Mouse (Mus musculus) liver, embryonic 11.5 days (tissue): ENCODE data around the gene Alox12. TPM values are rescaled to one million over a fixed set of nuclear protein-coding genes. Genes with fewer than 3 reads are reported as not detected.

ENCODE experiments used
- ATAC-seq: fragments of 200-750 bp; cut with Nextera tagmentation; replicated peaks from 2 replicates; pipeline ENCODE4 v1.8.0; 2017; ENCODE audit warnings: moderate number of reproducible peaks, mild to moderate bottlenecking, moderate TSS enrichment, moderate library complexity; ENCODE audit not compliant: low FRiP score
- DNase-seq: peaks from one replicate; pipeline ENCODE4 v3.0.0-alpha.2; 2017; ENCODE audit warnings: low spot score
- H3K27ac ChIP-seq: fragments of 300-500 bp; sonication (generic); 2 replicates; pipeline ENCODE4 v1.5.1; 2014; ENCODE audit warnings: mild to moderate bottlenecking, low read depth, low read length, control low read depth
- H3K27me3 ChIP-seq: fragments of 300-500 bp; sonication (generic); replicated peaks from 2 replicates; pipeline ENCODE4 v1.6.1; 2014; ENCODE audit warnings: low read length, mixed read lengths; ENCODE audit not compliant: control insufficient read depth, insufficient read depth
- H3K36me3 ChIP-seq: fragments of 300-500 bp; sonication (generic); 2 replicates; pipeline ENCODE4 v1.6.1; 2014; ENCODE audit warnings: mild to moderate bottlenecking, low read length, moderate library complexity, mixed read lengths; ENCODE audit not compliant: control insufficient read depth, insufficient read depth
- H3K4me1 ChIP-seq: fragments of 300-500 bp; sonication (generic); replicated peaks from 2 replicates; pipeline ENCODE4 v1.6.1; 2014; ENCODE audit warnings: low read length, mixed read lengths; ENCODE audit not compliant: control insufficient read depth, insufficient read depth
- H3K4me2 ChIP-seq: fragments of 300-500 bp; sonication (generic); 2 replicates; pipeline ENCODE4 v1.6.1; 2014; ENCODE audit warnings: mild to moderate bottlenecking, control low read depth, moderate library complexity
- H3K4me3 ChIP-seq: fragments of 300-500 bp; sonication (generic); 2 replicates; pipeline ENCODE4 v1.5.1; 2014; ENCODE audit warnings: low read depth, low read length, control low read depth
- H3K9ac ChIP-seq: fragments of 300-500 bp; sonication (generic); 2 replicates; pipeline ENCODE4 v1.6.1; 2014; ENCODE audit warnings: low read depth, low read length, control low read depth
- H3K9me3 ChIP-seq: fragments of 300-500 bp; sonication (generic); 2 replicates; pipeline ENCODE4 v1.6.1; 2016; ENCODE audit warnings: low read length, inconsistent platforms, mixed read lengths; ENCODE audit not compliant: control insufficient read depth
- WGBS: fragments of 180-500 bp; shearing (Covaris S2); extraction: QIAGEN DNeasy Blood & Tissue Kit; methylation state at CpG from one replicate; pipeline ENCODE4 v1.1.7; 2014; 5-methylcytosine and 5-hydroxymethylcytosine counted together
- polyA plus RNA-seq: library from polyadenylated mRNA; unstranded; fragments of >200 nt; fragmentation: Nextera tagmentation; extraction: Ambion mirVana; gene quantifications from 2 replicates; pipeline ENCODE4 v1.2.1, GENCODE M21; 2014

The Alox12 gene
- polyA plus RNA-seq, 1 experiment from 2014 or later = 22.5 TPM

- Histone ChIP-seq H3K27ac (no peak overlapping the region), H3K4me1 (no peaks in the 10 kb centered on the region), H3K9me3 (no peaks in the 10 kb centered on the region), H3K9ac (no peak overlapping the region), H3K27me3 (peaks cover 2% of the 10 kb centered on the region; the same call in 1 of the 2 replicates), H3K4me3 (no peak overlapping the region), H3K4me2 (no peak overlapping the region), H3K36me3 (no peaks in the 10 kb centered on the region)
- ATAC-seq (no peak), DNase-seq (no peak)
- WGBS = 75% methylated on average over 2 of the region's 2 CpGs
Measured at GRCm38 (mm10) chr11:70206801-70207200, 48.4 kb downstream of the Alox12 start.

- Histone ChIP-seq H3K4me3 (no peak overlapping the region), H3K9ac (no peak overlapping the region), H3K9me3 (no peaks in the 10 kb centered on the region), H3K27ac (no peak overlapping the region), H3K36me3 (no peaks in the 10 kb centered on the region), H3K4me1 (no peaks in the 10 kb centered on the region), H3K27me3 (peaks cover 2% of the 10 kb centered on the region; the same call in 1 of the 2 replicates), H3K4me2 (no peak overlapping the region)
- peak; percentile 68 for DNase-seq
- no peak for ATAC-seq
- 37% methylated on average over 5 of the region's 5 CpGs for WGBS
Measured at GRCm38 (mm10) chr11:70201691-70202090, 53.5 kb downstream of the Alox12 start.

- H3K27ac ChIP-seq = no peak overlapping the region
- ATAC-seq (no peak), DNase-seq (no peak)
- H3K9ac ChIP-seq = no peak overlapping the region
- H3K27me3 ChIP-seq = no peaks in the 10 kb centered on the region; the same call in 1 of the 2 replicates
- H3K4me1 ChIP-seq = no peaks in the 10 kb centered on the region
- H3K4me2 ChIP-seq = no peak overlapping the region
- 80% methylated on average over 5 of the region's 5 CpGs for WGBS
- no peak overlapping the region for H3K4me3 ChIP-seq
- H3K9me3 ChIP-seq = no peaks in the 10 kb centered on the region
- no peaks in the 10 kb centered on the region for H3K36me3 ChIP-seq
Measured at GRCm38 (mm10) chr11:70200036-70200608, 55.0 kb downstream of the Alox12 start.

GRCm38 (mm10) chr11:70199107-70199506 lies 56.0 kb downstream of the Alox12 start:
- no peak for DNase-seq
- Histone ChIP-seq H3K27me3 (no peaks in the 10 kb centered on the region; the same call in 1 of the 2 replicates), H3K9me3 (no peaks in the 10 kb centered on the region), H3K4me1 (no peaks in the 10 kb centered on the region), H3K4me2 (no peak overlapping the region), H3K9ac (no peak overlapping the region), H3K4me3 (no peak overlapping the region), H3K27ac (no peak overlapping the region), H3K36me3 (no peaks in the 10 kb centered on the region)
- ATAC-seq = no peak
- WGBS = 74% methylated on average over 8 of the region's 8 CpGs

GRCm38 (mm10) chr11:70198332-70198731 lies 56.8 kb downstream of the Alox12 start:
- H3K4me1 ChIP-seq = no peaks in the 10 kb centered on the region
- 44% methylated on average over 3 of the region's 3 CpGs for WGBS
- ATAC-seq = no peak

GRCm38 (mm10) chr11:70193354-70194285 lies 61.5 kb downstream of the Alox12 start:
- H3K9me3 ChIP-seq = no peaks in the 10 kb centered on the region
- no peaks in the 10 kb centered on the region for H3K36me3 ChIP-seq
- H3K27me3 ChIP-seq = no peaks in the 10 kb centered on the region
- DNase-seq (no peak), ATAC-seq (no peak)
- H3K4me3 ChIP-seq = no peak overlapping the region
- H3K4me1 ChIP-seq = no peaks in the 10 kb centered on the region
- WGBS = 65% methylated on average over 11 of the region's 11 CpGs
- no peak overlapping the region for H3K9ac ChIP-seq
- H3K4me2 ChIP-seq = no peak overlapping the region
- no peak overlapping the region for H3K27ac ChIP-seq

More at GRCm38 (mm10) chr11:70198332-70198731, 56.8 kb downstream of the Alox12 start:
- H3K9me3 ChIP-seq = no peaks in the 10 kb centered on the region
- no peak overlapping the region for H3K4me2 ChIP-seq
- no peak overlapping the region for H3K27ac ChIP-seq
- no peaks in the 10 kb centered on the region; the same call in 1 of the 2 replicates for H3K27me3 ChIP-seq
- DNase-seq = no peak
- no peak overlapping the region for H3K9ac ChIP-seq
- no peak overlapping the region for H3K4me3 ChIP-seq
- no peaks in the 10 kb centered on the region for H3K36me3 ChIP-seq

- H3K27me3 ChIP-seq = no peaks in the 10 kb centered on the region
- no peaks in the 10 kb centered on the region for H3K9me3 ChIP-seq
- DNase-seq (no peak), ATAC-seq (no peak)
- WGBS = 74% methylated on average over 4 of the region's 4 CpGs
- H3K36me3 ChIP-seq = no peaks in the 10 kb centered on the region
- no peak overlapping the region for H3K4me3 ChIP-seq
- H3K27ac ChIP-seq = no peak overlapping the region
- H3K4me2 ChIP-seq = no peak overlapping the region
- H3K4me1 ChIP-seq = no peaks in the 10 kb centered on the region
- H3K9ac ChIP-seq = no peak overlapping the region
Measured at GRCm38 (mm10) chr11:70192157-70192556, 63.0 kb downstream of the Alox12 start.
